Mouse (Mus musculus) embryonic facial prominence, embryonic 12.5 days (tissue): Measurements from ENCODE around the gene Dus1l. TPM values are rescaled to one million over a fixed set of nuclear protein-coding genes. Genes with fewer than 3 reads are reported as not detected.
"Not testable (repeated sequence)": the region's sequence is repeated elsewhere in the genome, so short reads cannot be mapped to it uniquely, and the experiment has no call there.

Experiments used
- ATAC-seq: fragments of 200-750 bp; cut with Nextera tagmentation; 2 replicates; pipeline ENCODE4 v1.8.0; 2017; ENCODE audit not compliant: insufficient number of reproducible peaks, insufficient read depth, low FRiP score, low TSS enrichment
- H3K27ac ChIP-seq: fragments of 300-500 bp; sonication (generic); 2 replicates; pipeline ENCODE4 v1.5.1; 2016; ENCODE audit warnings: mild to moderate bottlenecking
- H3K27me3 ChIP-seq: fragments of 300-500 bp; sonication (generic); 2 replicates; pipeline ENCODE4 v1.6.1; 2016; ENCODE audit warnings: mild to moderate bottlenecking, moderate library complexity
- H3K36me3 ChIP-seq: fragments of 300-500 bp; sonication (generic); 2 replicates; pipeline ENCODE4 v1.6.1; 2016; ENCODE audit warnings: mild to moderate bottlenecking
- H3K4me1 ChIP-seq: fragments of 300-500 bp; sonication (generic); 2 replicates; pipeline ENCODE4 v1.6.1; 2016
- H3K4me2 ChIP-seq: fragments of 300-500 bp; sonication (generic); replicated peaks from 2 replicates; pipeline ENCODE4 v1.6.1; 2016; ENCODE audit warnings: mild to moderate bottlenecking, moderate library complexity
- H3K4me3 ChIP-seq: fragments of 300-500 bp; sonication (generic); 2 replicates; pipeline ENCODE4 v1.5.1; 2016; ENCODE audit warnings: mild to moderate bottlenecking
- H3K9ac ChIP-seq: fragments of 300-500 bp; sonication (generic); 2 replicates; pipeline ENCODE4 v1.6.1; 2016; ENCODE audit warnings: mild to moderate bottlenecking, moderate library complexity
- H3K9me3 ChIP-seq: fragments of 300-500 bp; sonication (generic); 2 replicates; pipeline ENCODE4 v1.6.1; 2016; ENCODE audit warnings: mild to moderate bottlenecking, moderate library complexity
- WGBS: fragments of 180-500 bp; shearing (Covaris S2); methylation state at CpG from one replicate; pipeline ENCODE4 v1.1.7; 2016; 5-methylcytosine and 5-hydroxymethylcytosine counted together
- polyA plus RNA-seq: library from polyadenylated mRNA; unstranded; fragments of >200 nt; fragmentation: Nextera tagmentation; extraction: Ambion mirVana; gene quantifications from 2 replicates; pipeline ENCODE4 v1.2.1, GENCODE M21; 2016

Dus1l gene
- polyA plus RNA-seq, 1 experiment from 2014 or later: 66.1 TPM

DNA sequence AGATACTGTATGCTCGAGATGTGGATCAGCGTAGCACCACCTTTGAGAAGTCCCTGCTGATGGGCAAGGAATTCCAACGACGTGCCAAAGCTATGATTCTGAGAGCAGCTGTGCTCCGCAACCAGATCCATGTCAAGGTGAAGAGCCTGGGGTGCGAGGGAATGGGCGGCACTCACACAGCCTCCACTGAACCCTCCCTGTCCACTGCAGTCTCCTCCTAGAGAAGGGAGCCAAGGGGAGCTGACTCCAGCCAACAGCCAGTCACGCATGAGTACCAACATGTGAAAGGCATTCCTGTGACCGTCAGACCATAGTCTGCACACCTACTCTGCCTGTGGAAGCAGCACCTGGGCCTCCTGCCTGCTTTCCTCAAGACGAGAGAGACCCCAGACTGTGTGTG lies 7.7 kb downstream of the Dus1l start:
- not testable (repeated sequence) for H3K4me2 ChIP-seq, H3K27ac ChIP-seq, ATAC-seq, H3K9ac ChIP-seq, H3K9me3 ChIP-seq, H3K4me3 ChIP-seq, H3K4me1 ChIP-seq, H3K27me3 ChIP-seq
- 84% methylated on average over 10 of the region's 10 CpGs for WGBS
- H3K36me3 ChIP-seq: peaks cover 66% of the 10 kb centered on the region

GRCm38 (mm10) chr11:120785145-120785544 lies 11.1 kb downstream of the Dus1l start:
- WGBS: 36% methylated on average over 9 of the region's 9 CpGs
- Histone ChIP-seq H3K27me3 (no peaks in the 10 kb centered on the region), H3K9me3 (no peaks in the 10 kb centered on the region), H3K36me3 (peaks cover 51% of the 10 kb centered on the region), H3K9ac (peak overlapping the region; percentile 96), H3K27ac (no peak overlapping the region), H3K4me3 (peak overlapping the region; percentile 99), H3K4me1 (peaks cover 13% of the 10 kb centered on the region), H3K4me2 (peak overlapping the region; percentile 98)
- ATAC-seq: no peak

GRCm38 (mm10) chr11:120784064-120784791 lies 12.0 kb downstream of the Dus1l start, which contains the start of the genes Rfng and Gps1:
TSS of gene Rfng (minus strand) at chr11:120784207.
TSS of gene Gps1 (plus strand) at chr11:120784272.
- H3K4me2 ChIP-seq: peak within 1 kb of the TSS; percentile 98
- WGBS: under 1% methylated on average over 70 of the region's 107 CpGs
- peak within 1 kb of the TSS; percentile 96 for H3K9ac ChIP-seq
- no peaks in the 10 kb centered on the region for H3K9me3 ChIP-seq
- H3K4me3 ChIP-seq: peak within 1 kb of the TSS; percentile 99
- peaks cover 13% of the 10 kb centered on the region for H3K4me1 ChIP-seq
- ATAC-seq: peak; percentile 74
- no peaks in the 10 kb centered on the region for H3K27me3 ChIP-seq
- peaks cover 42% of the 10 kb centered on the region for H3K36me3 ChIP-seq
- H3K27ac ChIP-seq: peak within 1 kb of the TSS; percentile 84

DNA sequence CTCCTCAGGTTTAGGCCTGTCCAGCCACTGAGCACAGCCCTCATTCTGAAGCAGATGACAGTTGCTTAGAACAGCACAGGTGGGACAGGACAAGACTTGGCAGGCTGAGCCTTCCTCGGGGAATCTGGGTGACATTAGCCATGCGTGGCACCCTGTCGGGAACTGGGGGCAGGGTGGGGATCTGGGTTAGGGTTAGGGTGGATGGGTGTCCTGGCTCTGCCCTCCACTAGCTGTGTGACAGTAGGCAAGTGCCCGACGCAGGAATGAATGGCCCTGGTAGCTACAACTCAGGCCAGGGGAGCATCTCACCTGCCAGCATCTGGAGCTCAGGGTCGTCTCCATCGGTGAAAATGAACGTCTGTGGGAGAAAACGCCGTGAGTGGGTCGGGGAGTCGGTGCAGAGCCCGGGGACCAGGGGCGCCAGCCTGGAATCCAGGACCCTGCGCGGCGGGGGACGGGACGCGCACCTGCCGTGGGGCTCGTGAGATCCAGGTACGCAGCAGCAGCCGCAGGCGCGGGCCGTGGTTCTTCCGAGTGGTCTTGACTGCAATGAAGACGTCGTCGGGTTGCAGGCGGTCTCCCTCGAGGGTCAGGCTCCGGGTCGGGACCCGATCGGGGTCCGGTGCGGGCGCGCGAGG lies 12.7 kb downstream of the Dus1l start:
- 1% methylated on average over 42 of the region's 42 CpGs for WGBS
- H3K9ac ChIP-seq: peak overlapping the region; percentile 96
- peaks cover 13% of the 10 kb centered on the region for H3K4me1 ChIP-seq
- peak; percentile 10; the same call in 1 of the 2 replicates for ATAC-seq
- peak overlapping the region; percentile 99 for H3K4me3 ChIP-seq
- H3K4me2 ChIP-seq: peak overlapping the region; percentile 98
- no peaks in the 10 kb centered on the region for H3K9me3 ChIP-seq
- H3K27me3 ChIP-seq: no peaks in the 10 kb centered on the region
- peaks cover 38% of the 10 kb centered on the region for H3K36me3 ChIP-seq
- peak overlapping the region; percentile 84 for H3K27ac ChIP-seq

GRCm38 (mm10) chr11:120781361-120781760 lies 14.8 kb downstream of the Dus1l start:
- not testable (repeated sequence) for H3K4me2 ChIP-seq, H3K4me3 ChIP-seq, H3K27me3 ChIP-seq, H3K9ac ChIP-seq, H3K27ac ChIP-seq, ATAC-seq, H3K9me3 ChIP-seq
- WGBS: 86% methylated on average over 6 of the region's 6 CpGs
- Histone ChIP-seq H3K4me1 (peaks cover 18% of the 10 kb centered on the region), H3K36me3 (peaks cover 19% of the 10 kb centered on the region; the same call in 1 of the 2 replicates)

GRCm38 (mm10) chr11:120779876-120780275 lies 16.3 kb downstream of the Dus1l start:
- ATAC-seq: no peak
- Histone ChIP-seq H3K36me3 (peaks cover 19% of the 10 kb centered on the region; the same call in 1 of the 2 replicates), H3K4me3 (no peak overlapping the region), H3K9me3 (no peaks in the 10 kb centered on the region), H3K4me1 (peaks cover 14% of the 10 kb centered on the region), H3K27me3 (no peaks in the 10 kb centered on the region), H3K4me2 (no peak overlapping the region), H3K27ac (no peak overlapping the region), H3K9ac (no peak overlapping the region)
- 85% methylated on average over 1 of the region's 1 CpGs for WGBS

DNA sequence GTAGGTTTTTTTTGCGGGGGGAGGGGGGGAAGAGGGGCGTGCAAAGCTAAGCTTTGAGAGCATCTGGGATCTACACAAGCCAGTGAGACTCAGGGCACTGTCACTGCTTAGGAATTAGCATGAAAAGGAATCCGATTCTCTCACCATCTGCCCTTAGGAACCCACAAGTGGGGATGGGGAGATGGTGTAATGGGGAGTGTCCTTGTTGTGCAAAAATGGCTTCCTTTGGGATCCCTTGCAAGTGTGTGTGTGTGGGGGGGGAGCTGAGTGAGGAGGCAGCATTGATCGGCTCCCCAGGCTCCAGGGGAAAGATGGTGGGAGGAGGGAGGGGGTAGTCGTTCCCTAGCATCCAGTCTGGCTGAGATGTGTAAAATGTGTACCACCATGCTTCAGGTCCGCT lies 19.1 kb downstream of the Dus1l start:
- Histone ChIP-seq H3K36me3 (peaks cover 14% of the 10 kb centered on the region; the same call in 1 of the 2 replicates), H3K27me3 (no peaks in the 10 kb centered on the region), H3K4me3 (no peak overlapping the region), H3K9ac (no peak overlapping the region), H3K4me1 (peaks cover 8% of the 10 kb centered on the region; the same call in 1 of the 2 replicates), H3K27ac (no peak overlapping the region), H3K4me2 (no peak overlapping the region), H3K9me3 (no peaks in the 10 kb centered on the region)
- no peak for ATAC-seq
- 30% methylated on average over 6 of the region's 6 CpGs for WGBS

- H3K36me3 ChIP-seq: peaks cover 6% of the 10 kb centered on the region; the same call in 1 of the 2 replicates
- H3K4me1 ChIP-seq: peaks cover 8% of the 10 kb centered on the region; the same call in 1 of the 2 replicates
- H3K4me2 ChIP-seq: no peak overlapping the region; the same call in 1 of the 2 replicates
- 27% methylated on average over 15 of the region's 15 CpGs for WGBS
- H3K27ac ChIP-seq: no peak overlapping the region
- no peaks in the 10 kb centered on the region for H3K9me3 ChIP-seq
- no peak overlapping the region for H3K4me3 ChIP-seq
- H3K9ac ChIP-seq: no peak overlapping the region
- no peaks in the 10 kb centered on the region for H3K27me3 ChIP-seq
- ATAC-seq: peak; percentile 19; the same call in 1 of the 2 replicates
Measured at GRCm38 (mm10) chr11:120775774-120776469, 20.3 kb downstream of the Dus1l start.

DNA sequence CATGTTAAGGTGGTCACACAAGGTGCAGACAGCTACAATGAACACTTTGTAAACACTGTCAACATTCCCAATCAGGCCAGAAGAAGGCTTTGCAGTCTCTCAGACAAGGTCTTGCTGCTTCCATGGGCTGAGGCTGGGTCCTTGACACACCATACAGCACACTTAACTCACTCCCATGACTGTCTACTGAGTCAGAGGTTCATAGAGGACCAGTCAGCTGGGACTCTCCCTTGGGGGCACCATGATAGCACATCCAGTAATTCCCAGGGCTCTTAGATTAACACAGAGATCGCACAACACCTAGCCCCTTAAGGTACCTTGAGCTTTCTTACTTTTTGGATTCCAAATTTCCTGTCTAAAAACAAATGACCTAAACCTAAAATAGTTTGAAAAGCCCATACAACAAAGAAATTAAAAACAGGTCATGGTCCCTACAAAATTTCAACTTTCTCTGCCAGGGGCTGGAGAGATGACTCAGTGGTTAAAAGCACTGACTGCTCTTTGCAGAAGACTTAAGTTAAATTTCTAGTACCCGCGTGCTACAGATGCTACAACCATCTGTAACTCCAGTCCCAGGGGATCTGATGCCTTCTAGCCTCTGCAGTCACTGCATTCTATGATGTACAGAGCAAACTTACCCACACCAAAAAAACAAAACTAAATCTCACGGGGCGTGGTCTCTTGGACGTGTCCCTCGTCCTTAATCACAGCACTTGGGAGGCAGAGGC lies 22.6 kb downstream of the Dus1l start:
- no peak overlapping the region for H3K9ac ChIP-seq
- peaks cover 8% of the 10 kb centered on the region; the same call in 1 of the 2 replicates for H3K4me1 ChIP-seq
- no peak for ATAC-seq
- no peak overlapping the region for H3K4me2 ChIP-seq
- WGBS: 88% methylated on average over 7 of the region's 7 CpGs
- no peak overlapping the region for H3K4me3 ChIP-seq
- no peaks in the 10 kb centered on the region for H3K27me3 ChIP-seq
- H3K36me3 ChIP-seq: no peaks in the 10 kb centered on the region
- no peaks in the 10 kb centered on the region for H3K9me3 ChIP-seq
- H3K27ac ChIP-seq: no peak overlapping the region

DNA sequence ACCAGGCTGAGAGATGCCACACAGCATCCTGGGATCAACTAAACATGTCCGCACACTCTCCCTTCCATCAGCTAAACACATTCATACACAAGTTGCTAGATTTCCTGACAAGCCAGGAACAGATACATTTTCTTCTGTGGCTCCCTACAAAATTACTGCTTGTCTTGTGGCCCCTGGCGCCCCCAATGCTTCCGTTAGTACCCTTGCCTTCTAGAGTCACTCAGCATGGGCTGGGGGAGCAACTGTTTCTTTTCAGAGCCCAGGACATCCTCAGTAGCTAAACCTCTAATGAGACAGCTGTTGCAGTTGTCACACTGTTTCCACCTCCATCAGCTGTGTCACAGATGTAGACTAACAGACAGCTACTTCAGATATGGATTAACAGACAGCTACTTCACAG lies 23.5 kb downstream of the Dus1l start:
- H3K4me3 ChIP-seq: no peak overlapping the region
- no peaks in the 10 kb centered on the region for H3K9me3 ChIP-seq
- H3K9ac ChIP-seq: no peak overlapping the region
- no peak for ATAC-seq
- no peaks in the 10 kb centered on the region for H3K27me3 ChIP-seq
- 78% methylated on average over 3 of the region's 3 CpGs for WGBS
- no peak overlapping the region for H3K4me2 ChIP-seq
- no peaks in the 10 kb centered on the region for H3K36me3 ChIP-seq
- peaks cover 8% of the 10 kb centered on the region; the same call in 1 of the 2 replicates for H3K4me1 ChIP-seq
- H3K27ac ChIP-seq: no peak overlapping the region

- no peaks in the 10 kb centered on the region for H3K9me3 ChIP-seq
- WGBS: 69% methylated on average over 1 of the region's 1 CpGs
- no peak for ATAC-seq
Measured at GRCm38 (mm10) chr11:120768206-120768605, 28.0 kb downstream of the Dus1l start.

More at GRCm38 (mm10) chr11:120768206-120768605, 28.0 kb downstream of the Dus1l start:
- H3K27me3 ChIP-seq: peaks cover 10% of the 10 kb centered on the region; the same call in 1 of the 2 replicates
- no peaks in the 10 kb centered on the region for H3K4me1 ChIP-seq
- H3K36me3 ChIP-seq: no peaks in the 10 kb centered on the region
- no peak overlapping the region for H3K9ac ChIP-seq
- H3K4me3 ChIP-seq: no peak overlapping the region
- no peak overlapping the region for H3K4me2 ChIP-seq
- no peak overlapping the region for H3K27ac ChIP-seq
